Mouse (Mus musculus) midbrain, postnatal 0 days (tissue): ENCODE measurements at regions not wholly inside any gene's neighbourhood (a gene's known extent, or its start where the extent isn't known, plus 50 kb on each side); places are given as distances from the start of the nearest gene placed in this dataset.

Experiments
- ATAC-seq: fragments of 200-750 bp; cut with Nextera tagmentation; 2 replicates; pipeline ENCODE4 v1.8.0; 2017; ENCODE audit warnings: moderate number of reproducible peaks, mild to moderate bottlenecking, moderate TSS enrichment, moderate library complexity; ENCODE audit not compliant: low FRiP score
- DNase-seq: peaks from one replicate; pipeline ENCODE4 v3.0.0-alpha.2; 2015; ENCODE audit warnings: low spot score
- H3K27ac ChIP-seq: fragments of 300-500 bp; sonication (generic); 2 replicates; pipeline ENCODE4 v1.5.1; 2014; ENCODE audit warnings: low read depth, mild to moderate bottlenecking, low read length, mixed read lengths
- H3K27me3 ChIP-seq: fragments of 300-500 bp; sonication (generic); 2 replicates; pipeline ENCODE4 v1.6.1; 2014; ENCODE audit warnings: low read length, control low read depth, mixed read lengths; ENCODE audit not compliant: insufficient read depth
- H3K36me3 ChIP-seq: fragments of 300-500 bp; sonication (generic); 2 replicates; pipeline ENCODE4 v1.6.1; 2014; ENCODE audit warnings: low read length, control low read depth, mixed read lengths; ENCODE audit not compliant: insufficient read depth
- H3K4me1 ChIP-seq: fragments of 300-500 bp; sonication (generic); 2 replicates; pipeline ENCODE4 v1.6.1; 2014; ENCODE audit warnings: mild to moderate bottlenecking, control low read depth, antibody characterized with exemption, low read length, mixed read lengths; ENCODE audit not compliant: insufficient read depth
- H3K4me2 ChIP-seq: fragments of 300-500 bp; sonication (generic); 2 replicates; pipeline ENCODE4 v1.6.1; 2014; ENCODE audit warnings: low read depth, mild to moderate bottlenecking, low read length, mixed read lengths; ENCODE audit not compliant: poor library complexity, severe bottlenecking
- H3K4me3 ChIP-seq: fragments of 300-500 bp; sonication (generic); 2 replicates; pipeline ENCODE4 v1.5.1; 2014; ENCODE audit warnings: low read depth, mild to moderate bottlenecking, low read length, moderate library complexity
- H3K9ac ChIP-seq: fragments of 300-500 bp; sonication (generic); replicated peaks from 2 replicates; pipeline ENCODE4 v1.6.1; 2014; ENCODE audit warnings: mild to moderate bottlenecking, low read length, moderate library complexity, mixed read lengths; ENCODE audit not compliant: poor library complexity, severe bottlenecking
- H3K9me3 ChIP-seq: fragments of 300-500 bp; sonication (generic); 2 replicates; pipeline ENCODE4 v1.6.1; 2016; ENCODE audit warnings: low read length, control low read depth
- CTCF ChIP-seq: IDR thresholded peaks from 2 replicates; pipeline ENCODE4 v1.5.1; 2016; ENCODE audit warnings: antibody characterized with exemption, mild to moderate bottlenecking
- WGBS: fragments of 180-500 bp; shearing (Covaris S2); extraction: QIAGEN DNeasy Blood & Tissue Kit; methylation state at CpG from one replicate; pipeline ENCODE4 v1.1.7; 2014; 5-methylcytosine and 5-hydroxymethylcytosine counted together
- microRNA counts: library from miRNA; unstranded; fragments of <30 nt; microRNA quantifications from one replicate; lab custom pipeline; 2015
- microRNA-seq: library from miRNA; unstranded; fragments of <30 nt; microRNA quantifications from one replicate; pipeline ENCODE4, GENCODE M21; 2016; ENCODE audit warnings: borderline number of aligned reads

DNA sequence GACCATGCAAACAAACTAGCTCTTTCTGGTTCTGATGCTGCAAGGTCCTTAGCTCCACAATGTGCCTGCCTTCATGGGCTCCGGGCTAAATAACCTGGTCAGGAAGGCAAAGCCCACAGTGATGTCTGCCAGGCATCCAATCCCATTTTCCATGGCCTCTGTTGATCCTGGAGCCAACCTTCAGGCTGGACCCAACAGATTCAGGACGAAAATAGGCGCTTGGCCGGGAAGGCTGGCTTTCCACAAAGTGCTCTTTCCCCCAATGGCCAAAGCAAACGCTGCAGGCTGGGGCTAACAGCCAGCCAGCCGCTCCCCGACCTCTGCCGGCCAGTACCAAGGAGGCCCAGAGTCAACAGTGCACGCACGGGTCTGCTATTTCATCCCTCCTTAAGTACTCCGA lies 106.3 kb upstream of the Cypt2 start:
- H3K4me2 ChIP-seq, result no peak overlapping the region
- TF ChIP-seq CTCF, result no peak
- H3K27me3 ChIP-seq, result peaks cover 7% of the 10 kb centered on the region; the same call in 1 of the 2 replicates
- H3K4me1 ChIP-seq, result no peaks in the 10 kb centered on the region; the same call in 1 of the 2 replicates
- H3K27ac ChIP-seq, result no peak overlapping the region
- H3K9me3 ChIP-seq, result no peaks in the 10 kb centered on the region
- DNase-seq (no peak), ATAC-seq (no peak)
- H3K4me3 ChIP-seq, result no peak overlapping the region
- 44% methylated on average over 11 of the region's 11 CpGs for WGBS
- H3K36me3 ChIP-seq, result no peaks in the 10 kb centered on the region
- H3K9ac ChIP-seq, result no peak overlapping the region

DNA sequence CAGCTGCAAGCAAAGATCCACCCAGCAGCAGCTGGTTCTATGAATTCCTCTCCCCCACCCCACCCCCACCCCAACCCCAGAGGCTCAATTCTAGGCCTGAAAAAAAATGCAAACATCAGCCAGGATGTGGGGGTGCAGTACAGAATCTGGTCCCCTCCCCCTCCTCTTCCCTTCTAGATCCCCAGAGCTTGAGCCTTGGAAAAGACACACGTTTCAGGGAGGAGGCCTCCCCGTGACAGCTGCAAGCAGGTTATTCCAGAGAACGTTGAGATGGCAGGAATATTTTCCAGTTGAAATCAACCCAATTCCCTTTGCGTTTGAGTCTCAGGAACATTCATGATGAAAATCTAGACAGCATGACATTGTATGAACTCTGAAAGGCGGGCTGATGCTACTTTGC lies 86.2 kb upstream of the Cypt2 start:
- Histone ChIP-seq H3K9me3 (no peaks in the 10 kb centered on the region), H3K9ac (no peak overlapping the region), H3K4me1 (no peaks in the 10 kb centered on the region), H3K4me2 (no peak overlapping the region), H3K36me3 (no peaks in the 10 kb centered on the region), H3K27me3 (peaks cover 4% of the 10 kb centered on the region; the same call in 1 of the 2 replicates), H3K4me3 (no peak overlapping the region), H3K27ac (no peak overlapping the region)
- WGBS, result 78% methylated on average over 5 of the region's 5 CpGs
- no peak for DNase-seq
- no peak for ATAC-seq
- no peak for TF ChIP-seq CTCF

DNA sequence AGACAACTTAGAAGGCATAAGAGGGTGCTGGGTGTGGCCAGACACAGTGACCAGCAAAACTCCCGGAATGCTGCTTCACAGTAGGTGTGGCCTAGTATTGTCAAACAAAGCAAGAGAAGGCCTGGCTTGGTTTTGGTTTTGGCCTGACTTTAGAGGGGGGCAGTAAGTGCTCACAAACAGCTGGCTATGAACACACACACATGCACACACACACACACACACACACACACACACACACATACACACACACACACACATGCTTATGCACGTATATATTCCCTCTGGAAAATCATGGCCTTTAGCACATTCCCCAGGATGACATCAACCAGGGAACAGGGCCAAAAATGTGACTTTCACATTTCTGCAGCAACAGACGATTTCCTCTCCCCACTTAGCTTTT lies 78.6 kb upstream of the Cypt2 start:
- 71% methylated on average over 3 of the region's 3 CpGs for WGBS
- Histone ChIP-seq H3K9me3 (no peaks in the 10 kb centered on the region), H3K27me3 (no peaks in the 10 kb centered on the region), H3K9ac (no peak overlapping the region), H3K36me3 (no peaks in the 10 kb centered on the region), H3K27ac (no peak overlapping the region), H3K4me2 (no peak overlapping the region), H3K4me1 (no peaks in the 10 kb centered on the region), H3K4me3 (no peak overlapping the region)
- ATAC-seq (no peak), DNase-seq (no peak)
- no peak for TF ChIP-seq CTCF

MicroRNAs in the stretch of these regions (microRNA counts, 519-probe panel; counts per million panel counts)
- 528 counts per million, percentile 58 among the panel's probes with 10 or more counts for microRNA mmu-miR-325 (lab: Ali Mortazavi, UCI)

Small RNA genes lying in the stretch of these regions (microRNA-seq; reads per million reads assigned to microRNA genes)
- gene Mir325, result 815 reads per million, percentile 72 among the genes with 10 or more reads in this experiment
